Mouse (Mus musculus) macrophage (primary cell): ENCODE results near the gene Rsph1. TPM values are rescaled to one million over a fixed set of nuclear protein-coding genes. Genes with fewer than 3 reads are reported as not detected.
A peak's percentile ranks its signal among the peaks of the same experiment; 100 is the strongest.

Experiments used
- H3K27ac ChIP-seq: fragments of 350-480 bp; formaldehyde crosslinking; 2 replicates; pipeline ENCODE4 v1.9.0; 2021
- H3K36me3 ChIP-seq: fragments of 350-480 bp; formaldehyde crosslinking; 2 replicates; pipeline ENCODE4 v1.9.0; 2021; ENCODE audit errors: inconsistent target
- H3K4me3 ChIP-seq: fragments of 350-480 bp; formaldehyde crosslinking; 2 replicates; pipeline ENCODE4 v1.9.0; 2021; ENCODE audit errors: inconsistent target
- H3K79me2 ChIP-seq: fragments of 350-480 bp; formaldehyde crosslinking; 2 replicates; pipeline ENCODE4 v1.9.0; 2021; ENCODE audit errors: inconsistent target
- WGBS: methylation state at CpG from one replicate; pipeline ENCODE4 v1.1.7; 2026; ENCODE audit warnings: inconsistent platforms; ENCODE audit not compliant: missing documents; 5-methylcytosine and 5-hydroxymethylcytosine counted together
- polyA plus RNA-seq: library from polyadenylated mRNA; stranded (reverse); fragments of 250-400 nt; gene quantifications from 3 replicates; pipeline ENCODE4 v1.2.4, GENCODE M21; 2018; ENCODE audit warnings: inconsistent platforms

Gene Rsph1
- polyA plus RNA-seq, 1 experiment from 2014 or later: 0.92 TPM

DNA sequence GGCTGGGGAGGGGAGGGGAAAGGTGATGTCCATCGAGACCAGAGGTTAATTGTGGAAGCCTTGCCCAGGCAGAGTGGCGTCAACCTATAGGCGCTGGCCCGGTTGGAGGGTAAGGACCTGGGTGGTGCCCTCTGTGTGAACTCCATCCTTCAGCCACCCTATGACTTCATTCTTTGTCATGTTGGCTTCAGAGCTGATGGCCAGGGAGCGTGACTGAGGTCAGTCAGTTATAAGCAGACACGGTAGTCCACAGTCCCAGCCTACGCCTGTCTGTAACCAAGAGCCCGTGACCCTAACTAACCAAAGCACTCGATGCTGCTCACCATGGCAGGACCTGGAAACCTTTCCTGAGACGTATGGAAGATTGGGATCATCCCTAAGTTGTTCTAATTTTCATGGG is 35.5 kb upstream of the Rsph1 start:
- Histone ChIP-seq H3K27ac (no peak overlapping the region), H3K4me3 (no peak overlapping the region), H3K36me3 (peaks cover 22% of the 10 kb centered on the region; the same call in 1 of the 2 replicates), H3K79me2 (no peaks in the 10 kb centered on the region)
- 99% methylated on average over 10 of the region's 10 CpGs for WGBS

DNA sequence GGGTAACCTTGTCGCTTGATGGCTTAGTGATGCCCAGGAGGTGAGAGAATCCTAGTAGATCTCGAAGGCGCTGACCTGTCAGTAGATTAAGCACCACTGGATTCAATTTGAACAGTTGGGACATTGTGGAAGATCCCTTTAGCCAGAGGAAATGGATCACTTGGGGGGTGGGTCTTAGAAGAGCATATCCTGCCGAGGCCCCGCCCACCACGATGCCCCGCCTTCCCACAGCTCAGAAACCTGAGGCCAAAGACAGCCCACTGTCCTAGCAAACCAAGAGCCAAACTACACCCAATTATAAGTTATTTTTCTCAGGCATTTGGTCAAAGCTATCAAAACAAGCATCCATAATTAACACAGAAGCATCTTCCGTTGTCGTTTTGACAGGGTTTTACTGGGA is 33.9 kb upstream of the Rsph1 start:
- H3K36me3 ChIP-seq: peaks cover 11% of the 10 kb centered on the region; the same call in 1 of the 2 replicates
- WGBS: 90% methylated on average over 9 of the region's 9 CpGs
- no peaks in the 10 kb centered on the region for H3K79me2 ChIP-seq
- H3K4me3 ChIP-seq: no peak overlapping the region
- no peak overlapping the region for H3K27ac ChIP-seq

DNA sequence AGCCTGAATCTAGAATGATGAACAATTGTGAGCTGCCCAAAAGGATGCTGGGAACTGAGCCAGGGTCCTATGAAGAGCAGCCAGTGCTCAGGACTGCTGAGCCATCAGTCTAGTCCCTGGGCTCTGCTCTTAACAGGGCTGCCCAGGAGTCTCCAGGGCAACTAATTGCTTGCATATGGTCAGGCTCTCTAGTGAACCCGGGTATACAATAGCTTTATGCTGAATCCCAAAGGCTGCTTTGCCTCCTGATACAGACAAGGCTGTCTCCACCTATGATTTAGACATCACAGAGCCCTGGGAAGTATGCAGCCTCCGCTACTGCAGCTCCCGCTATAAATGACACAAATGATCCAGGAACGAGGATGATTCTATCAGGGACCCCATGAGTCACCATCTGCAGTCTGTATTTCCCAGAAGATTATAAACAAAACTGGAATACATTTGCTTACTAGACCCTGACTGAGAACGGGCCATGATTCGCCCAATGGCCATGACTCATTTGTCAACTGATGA is 32.2 kb upstream of the Rsph1 start:
- H3K4me3 ChIP-seq: no peak overlapping the region
- WGBS: 86% methylated on average over 6 of the region's 6 CpGs
- no peaks in the 10 kb centered on the region for H3K36me3 ChIP-seq
- H3K79me2 ChIP-seq: no peaks in the 10 kb centered on the region
- no peak overlapping the region for H3K27ac ChIP-seq

DNA sequence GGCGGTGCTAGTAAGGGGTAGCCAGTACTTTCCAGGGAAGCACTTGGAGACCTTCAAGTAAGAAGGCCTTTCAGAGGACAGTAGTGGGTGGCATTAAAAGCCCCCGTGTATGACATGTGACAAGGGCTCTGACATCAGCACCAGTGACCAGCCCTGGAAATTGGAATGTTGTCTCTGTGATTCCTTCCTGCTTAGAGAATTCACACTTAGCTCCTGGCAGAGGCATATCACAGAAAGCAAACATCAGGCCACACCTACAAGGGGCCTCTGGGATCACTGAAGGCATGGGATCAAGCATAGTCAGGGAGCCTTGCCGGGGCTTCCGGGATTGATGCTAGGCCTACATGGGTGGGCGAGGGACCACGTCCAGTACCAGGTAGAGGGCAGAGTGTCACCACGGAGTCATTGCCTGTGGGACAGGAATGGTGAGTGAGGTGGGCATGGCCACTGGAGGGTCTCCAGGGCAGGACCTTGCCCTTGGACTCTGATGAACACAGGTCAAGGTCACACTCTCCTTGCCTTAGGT is 31.2 kb upstream of the Rsph1 start:
- Histone ChIP-seq H3K27ac (no peak overlapping the region), H3K36me3 (no peaks in the 10 kb centered on the region), H3K4me3 (no peak overlapping the region), H3K79me2 (no peaks in the 10 kb centered on the region)
- 96% methylated on average over 7 of the region's 7 CpGs for WGBS

DNA sequence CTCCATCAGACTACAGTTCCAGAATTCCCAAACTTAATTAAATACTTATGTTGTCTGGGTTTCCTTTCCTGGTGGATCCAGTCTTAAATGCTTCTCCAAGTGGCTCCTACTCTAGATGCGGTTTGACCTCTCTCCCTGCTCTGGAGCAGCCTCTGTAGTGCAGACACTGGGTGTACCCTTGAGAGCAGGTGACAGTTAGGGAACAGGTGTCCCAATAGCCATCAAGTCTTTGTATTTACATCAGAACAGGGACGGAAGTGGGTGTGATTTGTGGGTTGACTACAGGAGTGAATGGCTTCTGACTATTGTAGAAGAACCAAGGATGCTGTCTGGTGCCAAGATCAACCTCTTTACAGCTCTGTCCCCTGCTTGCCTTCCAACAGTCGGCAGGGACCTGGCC is 30.6 kb upstream of the Rsph1 start:
- H3K36me3 ChIP-seq: no peaks in the 10 kb centered on the region

DNA sequence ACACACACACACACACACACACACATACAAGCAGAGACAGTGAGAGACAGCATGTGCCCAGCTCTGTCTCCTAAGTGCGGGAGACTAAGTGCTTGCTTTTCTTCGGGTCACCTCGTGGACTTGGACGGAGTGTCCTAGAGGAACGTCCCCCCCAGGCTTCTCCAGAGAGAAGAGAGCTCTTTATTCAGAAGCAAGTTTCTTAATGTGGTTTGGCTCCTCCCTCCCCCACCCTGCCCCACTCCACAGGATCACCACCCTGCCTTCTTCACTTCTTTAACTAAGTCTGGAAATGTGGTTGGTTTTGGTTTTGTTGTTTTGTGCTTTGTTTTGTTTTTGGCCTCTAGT is 28.6 kb upstream of the Rsph1 start:
- WGBS: 83% methylated on average over 4 of the region's 5 CpGs
- H3K4me3 ChIP-seq: no peak overlapping the region
- no peak overlapping the region for H3K27ac ChIP-seq
- no peaks in the 10 kb centered on the region for H3K79me2 ChIP-seq
- no peaks in the 10 kb centered on the region for H3K36me3 ChIP-seq

More for the DNA sequence above, 30.6 kb upstream of the Rsph1 start:
- H3K79me2 ChIP-seq: no peaks in the 10 kb centered on the region
- WGBS: 100% methylated on average over 3 of the region's 3 CpGs
- no peak overlapping the region for H3K4me3 ChIP-seq
- H3K27ac ChIP-seq: no peak overlapping the region

DNA sequence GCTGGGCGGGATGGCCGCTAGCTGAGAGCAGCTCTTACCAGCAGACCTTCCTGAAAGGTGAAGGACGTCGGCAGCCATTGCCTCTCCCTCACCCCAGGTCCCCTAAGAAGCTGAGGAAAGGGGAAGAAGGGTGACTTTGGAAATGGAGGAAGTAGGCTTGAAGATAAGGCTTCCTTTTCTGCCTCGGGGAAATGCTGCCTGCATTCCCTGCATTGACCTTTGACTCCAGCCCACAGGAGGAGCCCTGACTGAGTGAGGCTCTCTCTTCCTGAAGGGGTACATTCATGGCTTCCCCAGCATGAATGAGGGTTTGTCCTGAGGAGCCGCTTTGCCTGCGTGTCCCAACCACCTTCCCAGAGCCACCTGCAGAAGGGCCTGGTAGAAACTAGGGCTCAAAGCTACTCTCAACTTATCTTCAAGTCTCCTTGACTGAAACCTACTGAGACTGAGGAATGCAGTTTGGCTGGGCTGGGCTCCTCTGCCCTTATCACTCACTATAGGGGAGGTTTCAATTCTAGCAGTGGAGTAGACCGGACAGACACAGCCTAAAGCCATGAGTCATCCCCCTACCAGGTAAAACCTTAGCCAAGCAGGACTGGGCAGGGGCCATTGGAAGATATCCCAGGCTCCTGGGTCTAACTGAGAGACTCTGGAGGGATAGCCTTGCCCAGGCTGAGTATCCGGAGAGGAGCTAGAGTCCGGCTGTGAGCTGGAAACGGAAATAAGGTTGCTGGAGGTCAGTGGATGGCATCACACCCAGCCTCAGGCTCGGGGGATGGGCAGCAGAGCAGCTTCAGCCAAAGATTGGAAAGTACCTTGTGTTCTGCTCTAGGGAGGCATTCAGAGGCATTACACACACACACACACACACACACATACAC is 28.0 kb upstream of the Rsph1 start:
- 58% methylated on average over 12 of the region's 12 CpGs for WGBS
- Histone ChIP-seq H3K36me3 (no peaks in the 10 kb centered on the region), H3K4me3 (no peak overlapping the region), H3K27ac (no peak overlapping the region), H3K79me2 (no peaks in the 10 kb centered on the region)

DNA sequence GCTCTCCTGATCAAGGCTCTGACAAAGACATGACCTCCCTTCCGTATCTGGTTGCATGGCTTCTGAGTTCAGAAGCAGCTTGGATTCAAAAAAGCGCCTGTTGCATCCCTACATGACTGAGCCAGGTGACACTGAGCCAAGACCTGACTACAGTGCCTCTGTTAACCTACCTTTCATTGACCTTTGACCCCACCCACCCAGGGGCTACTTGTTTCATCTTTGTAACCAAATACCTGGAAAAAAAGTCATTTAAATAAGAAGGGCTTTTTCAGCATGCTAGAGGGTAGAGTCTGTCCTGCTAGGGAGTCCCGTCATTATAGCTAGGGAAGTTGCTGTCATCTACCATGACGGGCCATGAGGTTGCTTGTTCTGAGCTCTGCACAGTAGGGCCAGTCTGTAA is 26.2 kb upstream of the Rsph1 start:
- H3K4me3 ChIP-seq: no peak overlapping the region
- no peaks in the 10 kb centered on the region for H3K36me3 ChIP-seq
- H3K79me2 ChIP-seq: no peaks in the 10 kb centered on the region
- H3K27ac ChIP-seq: no peak overlapping the region
- 87% methylated on average over 4 of the region's 4 CpGs for WGBS

DNA sequence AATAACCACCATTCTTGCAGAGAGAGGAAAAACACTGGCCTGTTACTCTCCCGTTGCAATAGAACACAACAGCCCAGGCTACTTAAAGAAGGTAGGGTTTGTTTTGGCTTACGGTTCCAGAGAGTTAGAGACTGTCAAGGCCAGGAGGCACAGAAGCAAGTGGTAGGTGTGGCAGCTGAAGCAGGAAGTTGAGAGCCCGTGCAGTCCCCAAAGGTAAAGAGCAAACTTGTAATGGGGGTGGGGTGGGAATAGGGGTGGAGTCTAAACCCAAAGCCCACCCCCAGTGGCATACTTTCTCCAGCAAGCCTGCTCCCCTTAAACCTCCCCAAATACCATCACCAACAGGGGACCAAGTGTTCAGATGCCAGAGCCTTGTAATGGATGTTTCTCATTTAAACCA is 23.6 kb upstream of the Rsph1 start:
- H3K36me3 ChIP-seq: no peaks in the 10 kb centered on the region
- no peak overlapping the region for H3K27ac ChIP-seq
- 83% methylated on average over 3 of the region's 3 CpGs for WGBS
- no peaks in the 10 kb centered on the region for H3K79me2 ChIP-seq
- H3K4me3 ChIP-seq: no peak overlapping the region

DNA sequence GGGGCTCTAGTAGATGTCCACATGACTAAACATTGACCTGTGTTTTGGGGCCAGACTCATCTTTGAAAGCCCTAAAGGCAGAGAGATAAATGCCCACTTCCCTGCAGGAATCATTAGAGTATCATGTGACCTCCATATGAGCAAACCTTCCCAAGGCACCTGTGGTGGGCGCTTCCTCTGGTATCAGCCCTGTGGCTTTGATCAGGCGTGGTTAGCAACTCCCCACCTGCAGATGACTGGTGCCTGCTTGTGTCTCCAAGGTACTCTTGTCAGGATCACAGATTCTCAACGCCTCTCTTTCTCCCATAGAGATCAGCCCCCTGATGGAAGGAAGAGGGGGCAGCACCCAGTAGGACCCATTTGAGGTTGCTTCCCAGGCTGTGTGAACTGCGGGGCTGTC is 22.8 kb upstream of the Rsph1 start:
- H3K4me3 ChIP-seq: no peak overlapping the region
- no peaks in the 10 kb centered on the region for H3K36me3 ChIP-seq
- WGBS: 83% methylated on average over 4 of the region's 4 CpGs
- H3K27ac ChIP-seq: no peak overlapping the region
- H3K79me2 ChIP-seq: no peaks in the 10 kb centered on the region

DNA sequence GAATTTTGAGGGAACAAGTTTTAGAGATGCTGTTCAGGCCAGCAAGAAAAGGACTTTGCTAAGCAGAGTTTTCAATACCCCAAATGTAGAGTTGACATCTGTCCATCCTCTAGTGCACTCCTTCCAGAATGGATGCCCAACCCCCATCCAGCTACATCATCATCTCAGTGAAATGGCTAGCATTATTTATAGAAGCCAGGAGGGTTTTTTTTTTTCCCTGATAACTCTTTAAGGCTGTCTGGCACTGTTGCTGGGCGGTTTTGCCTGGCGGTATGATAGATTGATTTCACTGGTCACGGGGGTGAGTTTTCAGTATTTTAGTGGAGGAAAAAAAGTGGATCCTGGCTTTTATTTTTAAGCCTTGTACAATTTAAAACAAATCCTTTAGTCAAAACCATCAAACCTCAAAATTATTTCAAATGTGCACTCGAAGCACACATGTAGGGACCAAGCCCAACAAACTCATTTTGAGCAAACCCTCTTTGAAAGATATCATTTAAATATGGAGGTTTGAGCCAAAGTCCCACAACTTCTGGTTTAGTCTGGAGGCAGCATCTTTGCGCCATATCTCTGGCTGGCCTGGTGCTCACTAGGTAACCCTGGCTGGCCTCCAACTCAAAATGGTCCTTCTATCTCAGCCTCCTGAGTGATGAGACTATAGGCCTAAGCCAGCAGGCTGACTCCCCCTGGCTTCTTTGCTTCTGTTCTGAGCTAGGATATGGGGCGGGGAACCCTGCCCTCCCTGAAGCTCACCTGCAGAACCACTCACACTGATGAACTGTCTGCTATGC is 21.4 kb upstream of the Rsph1 start:
- no peak overlapping the region for H3K27ac ChIP-seq
- H3K4me3 ChIP-seq: no peak overlapping the region
- no peaks in the 10 kb centered on the region for H3K79me2 ChIP-seq
- H3K36me3 ChIP-seq: no peaks in the 10 kb centered on the region
- 96% methylated on average over 6 of the region's 6 CpGs for WGBS

DNA sequence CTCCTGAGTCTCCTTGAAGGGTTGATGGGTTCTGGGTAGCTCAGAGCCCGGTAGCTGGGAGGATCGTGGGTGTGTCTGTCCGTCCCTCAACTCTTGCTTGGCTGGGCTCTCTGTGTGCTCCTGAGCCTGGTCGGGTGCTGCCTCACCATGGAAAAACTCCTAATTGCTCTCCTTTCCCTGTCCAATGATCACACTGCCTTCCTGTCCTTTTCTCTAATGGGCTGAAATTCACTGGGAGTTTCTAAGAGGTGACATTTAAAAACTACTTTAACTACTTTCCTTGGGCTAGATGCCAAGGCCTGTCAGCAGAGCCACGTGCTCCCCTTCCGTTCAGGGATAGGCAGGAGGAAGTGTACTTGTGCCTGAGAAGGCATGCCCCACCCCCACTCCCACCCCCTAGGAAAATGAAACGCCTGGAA is 20.3 kb upstream of the Rsph1 start:
- H3K4me3 ChIP-seq: peak overlapping the region; percentile 73
- no peaks in the 10 kb centered on the region for H3K36me3 ChIP-seq

DNA sequence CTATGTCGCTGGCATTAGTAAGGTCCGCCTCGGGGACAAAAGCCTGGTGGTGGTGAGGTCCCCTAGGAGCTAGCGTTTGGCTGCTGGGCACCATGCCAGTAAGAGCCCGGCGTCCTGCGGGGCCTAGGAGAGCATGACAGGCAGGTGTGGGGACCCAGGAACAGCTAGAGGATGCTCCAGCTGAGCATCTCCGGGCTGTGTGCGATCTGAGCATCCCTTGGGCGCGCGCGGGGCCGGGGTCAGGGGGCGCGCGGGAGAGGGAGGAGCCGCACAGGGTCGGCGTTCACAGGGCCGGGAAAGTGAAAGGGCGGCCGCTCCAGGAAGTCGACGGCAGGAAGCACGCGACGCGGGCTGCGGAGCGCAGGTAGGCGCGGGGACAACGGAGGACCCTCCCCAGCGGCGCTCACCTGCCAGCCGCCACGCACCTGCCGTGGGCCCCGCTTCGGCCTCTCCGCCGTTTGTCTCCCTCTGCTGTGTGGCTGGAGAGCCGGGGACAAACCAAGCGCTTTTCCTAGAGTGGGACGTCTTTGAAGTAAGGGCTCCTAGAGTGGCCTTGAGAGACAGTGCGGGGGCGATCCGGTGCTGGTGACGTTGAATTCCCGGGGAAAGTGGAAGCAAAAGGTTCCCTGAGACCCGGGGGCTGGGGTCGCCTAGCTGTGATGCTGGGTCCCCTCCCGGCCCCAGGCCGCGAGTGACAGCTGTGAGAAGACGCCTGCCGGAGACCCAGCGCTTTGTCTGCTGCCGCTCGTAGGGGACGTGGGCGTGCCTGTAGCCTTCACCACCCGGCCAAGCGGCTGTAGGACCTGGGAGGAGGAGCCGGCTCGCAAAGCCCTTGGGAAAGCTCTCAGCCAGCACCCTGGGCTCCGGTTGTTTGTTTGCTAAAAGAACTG is 19.0 kb upstream of the Rsph1 start:
- 1% methylated on average over 68 of the region's 68 CpGs for WGBS
- Histone ChIP-seq H3K79me2 (no peaks in the 10 kb centered on the region), H3K27ac (peak overlapping the region; percentile 42), H3K36me3 (no peaks in the 10 kb centered on the region), H3K4me3 (peak overlapping the region; percentile 73)

More for the DNA sequence above, 20.3 kb upstream of the Rsph1 start:
- Histone ChIP-seq H3K27ac (0 out of 2 replicates have a peak overlapping the region, but pooled peaks have one; percentile 42), H3K79me2 (no peaks in the 10 kb centered on the region)
- WGBS: 8% methylated on average over 7 of the region's 7 CpGs
